Mouse (Mus musculus): Measurements from ENCODE around the gene Sec24a. TPM values are rescaled to one million over a fixed set of nuclear protein-coding genes. Genes with fewer than 3 reads are reported as not detected.
"Not testable (repeated sequence)": the region's sequence is repeated elsewhere in the genome, so short reads cannot be mapped to it uniquely, and the experiment has no call there.

Gene Sec24a
- polyA plus RNA-seq, 1 experiment from 2014 or later, result 15.8 TPM

DNA sequence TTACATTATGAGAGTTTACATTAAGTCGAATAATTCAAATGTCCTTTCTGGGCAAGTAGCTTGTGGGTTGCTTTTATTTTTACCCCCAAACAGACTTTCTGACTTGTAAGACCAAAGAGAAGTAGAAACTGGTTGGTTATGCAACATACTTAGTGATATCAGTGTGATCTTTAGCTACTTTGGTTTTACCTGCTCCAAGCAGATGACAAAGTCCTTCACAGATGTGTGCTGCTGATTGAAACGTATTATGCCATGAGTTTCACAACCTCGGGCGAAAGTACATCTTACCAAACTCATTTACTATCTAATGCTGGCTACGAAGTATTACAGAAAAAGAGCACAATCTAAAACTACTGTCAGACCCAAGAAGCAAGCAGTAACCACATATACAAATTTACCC, 5.8 kb downstream of the Sec24a start:
- 90% methylated on average over 5 of the region's 5 CpGs for WGBS
- H3K4me1 ChIP-seq, result peaks cover 27% of the 10 kb centered on the region
- no peaks in the 10 kb centered on the region for H3K9me3 ChIP-seq
- no peak overlapping the region for H3K4me2 ChIP-seq
- H3K27ac ChIP-seq, result no peak overlapping the region
- ATAC-seq (replicated peaks), result no peak
- H3K9ac ChIP-seq, result no peak overlapping the region
- H3K36me3 ChIP-seq (replicated peaks), result no peaks in the 10 kb centered on the region
- 0 out of 2 replicates have a peak, but pooled peaks cover 7% of the 10 kb centered on the region for H3K27me3 ChIP-seq (replicated peaks)
- no peak overlapping the region for H3K4me3 ChIP-seq

DNA sequence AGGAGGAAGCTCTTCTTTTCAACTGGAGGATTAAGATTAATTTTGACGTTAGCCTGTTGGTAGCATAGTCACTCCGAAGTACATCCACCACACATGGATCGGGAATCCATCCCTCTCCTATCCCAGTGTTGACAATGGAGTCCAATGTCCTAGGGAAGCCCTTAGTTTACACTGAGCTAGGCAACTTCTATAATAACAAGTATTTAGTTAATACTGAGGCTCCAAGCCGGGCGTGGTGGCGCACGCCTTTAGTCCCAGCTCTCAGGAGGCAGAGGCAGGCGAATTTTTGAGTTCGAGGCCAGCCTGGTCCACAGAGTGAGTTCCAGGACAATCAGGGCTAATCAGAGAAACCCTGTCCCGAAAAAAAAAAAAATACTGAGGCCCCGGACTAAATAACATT, 6.4 kb downstream of the Sec24a start:
- H3K9ac ChIP-seq, result peak overlapping the region; percentile 93
- H3K27me3 ChIP-seq (replicated peaks), result 0 out of 2 replicates have a peak, but pooled peaks cover 7% of the 10 kb centered on the region
- no peak; the same call in 1 of the 2 replicates for ATAC-seq (replicated peaks)
- no peaks in the 10 kb centered on the region for H3K36me3 ChIP-seq (replicated peaks)
- H3K4me2 ChIP-seq, result peak overlapping the region; percentile 78
- WGBS, result 78% methylated on average over 11 of the region's 11 CpGs
- no peaks in the 10 kb centered on the region for H3K9me3 ChIP-seq
- H3K4me1 ChIP-seq, result peaks cover 27% of the 10 kb centered on the region
- peak overlapping the region; percentile 99 for H3K4me3 ChIP-seq
- peak overlapping the region; percentile 76 for H3K27ac ChIP-seq

DNA sequence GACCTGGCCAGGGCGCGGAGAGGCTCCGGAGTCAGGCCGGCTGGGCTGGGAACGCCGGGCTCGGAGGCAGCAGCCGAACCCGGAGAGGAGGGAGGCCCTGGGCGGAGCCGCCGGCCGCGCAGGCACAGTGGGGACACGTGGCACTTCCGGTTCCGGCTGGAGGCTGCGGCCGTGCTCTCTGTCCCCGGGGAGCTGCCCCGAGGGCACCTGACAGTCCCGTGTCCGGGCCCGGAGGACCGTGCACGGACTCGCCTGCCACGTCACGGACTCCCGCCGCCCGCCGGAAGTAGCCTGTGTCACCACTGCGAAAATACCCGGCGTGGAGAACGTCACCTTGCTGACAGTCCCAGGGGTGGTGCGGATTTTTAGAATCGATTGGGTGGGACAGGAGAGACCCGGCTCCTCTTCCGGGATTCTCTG, 7.1 kb downstream of the Sec24a start:
- WGBS, result 0% methylated on average over 41 of the region's 41 CpGs
- Histone ChIP-seq H3K27ac (peak overlapping the region; percentile 76), H3K4me3 (peak overlapping the region; percentile 99), H3K9me3 (no peaks in the 10 kb centered on the region), H3K4me1 (peaks cover 27% of the 10 kb centered on the region), H3K36me3 (replicated peaks) (no peaks in the 10 kb centered on the region), H3K4me2 (peak overlapping the region; percentile 78), H3K9ac (peak overlapping the region; percentile 93), H3K27me3 (replicated peaks) (0 out of 2 replicates have a peak, but pooled peaks cover 3% of the 10 kb centered on the region)
- peak; percentile 98 for ATAC-seq (replicated peaks)

DNA sequence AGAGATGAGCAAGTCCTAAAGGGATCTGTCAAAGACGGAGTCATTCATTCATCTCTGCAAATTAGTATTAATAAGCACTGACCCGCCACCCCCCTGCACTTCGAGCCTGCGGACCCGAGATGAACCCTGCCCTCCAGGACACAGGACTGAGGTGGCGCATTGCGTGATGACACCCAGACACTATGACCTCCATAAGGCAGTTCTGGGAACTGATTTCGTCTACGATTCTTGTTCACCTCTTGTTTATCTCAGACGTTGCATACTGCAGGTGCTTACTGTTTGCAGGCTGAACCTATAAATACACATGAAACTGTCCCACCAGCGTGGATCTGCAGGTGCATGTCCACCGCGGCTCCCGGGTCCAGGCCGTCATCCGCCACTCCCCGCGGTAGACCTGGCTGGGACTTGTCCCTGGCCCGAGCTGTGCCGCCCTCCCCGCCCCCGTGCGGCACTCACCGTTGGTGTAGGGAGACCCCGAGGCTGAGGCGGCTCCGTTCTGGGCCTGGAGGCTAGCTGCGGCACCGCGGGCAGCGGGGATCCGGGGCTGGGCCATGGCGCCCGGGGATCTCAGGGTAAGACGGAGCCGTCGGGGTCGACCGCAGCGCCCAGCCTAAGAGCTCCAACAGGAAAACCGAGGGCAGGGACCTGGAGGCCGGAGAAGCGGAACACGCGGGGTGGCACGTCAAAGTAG, 7.7 kb downstream of the Sec24a start:
- H3K4me2 ChIP-seq, result peak overlapping the region; percentile 78
- H3K4me3 ChIP-seq, result peak overlapping the region; percentile 99
- peak overlapping the region; percentile 93 for H3K9ac ChIP-seq
- under 1% methylated on average over 46 of the region's 46 CpGs for WGBS
- H3K36me3 ChIP-seq (replicated peaks), result no peaks in the 10 kb centered on the region
- H3K27ac ChIP-seq, result peak overlapping the region; percentile 76
- H3K9me3 ChIP-seq, result no peaks in the 10 kb centered on the region
- H3K4me1 ChIP-seq, result peaks cover 27% of the 10 kb centered on the region
- 0 out of 2 replicates have a peak, but pooled peaks cover 2% of the 10 kb centered on the region for H3K27me3 ChIP-seq (replicated peaks)
- ATAC-seq (replicated peaks), result peak; percentile 82

DNA sequence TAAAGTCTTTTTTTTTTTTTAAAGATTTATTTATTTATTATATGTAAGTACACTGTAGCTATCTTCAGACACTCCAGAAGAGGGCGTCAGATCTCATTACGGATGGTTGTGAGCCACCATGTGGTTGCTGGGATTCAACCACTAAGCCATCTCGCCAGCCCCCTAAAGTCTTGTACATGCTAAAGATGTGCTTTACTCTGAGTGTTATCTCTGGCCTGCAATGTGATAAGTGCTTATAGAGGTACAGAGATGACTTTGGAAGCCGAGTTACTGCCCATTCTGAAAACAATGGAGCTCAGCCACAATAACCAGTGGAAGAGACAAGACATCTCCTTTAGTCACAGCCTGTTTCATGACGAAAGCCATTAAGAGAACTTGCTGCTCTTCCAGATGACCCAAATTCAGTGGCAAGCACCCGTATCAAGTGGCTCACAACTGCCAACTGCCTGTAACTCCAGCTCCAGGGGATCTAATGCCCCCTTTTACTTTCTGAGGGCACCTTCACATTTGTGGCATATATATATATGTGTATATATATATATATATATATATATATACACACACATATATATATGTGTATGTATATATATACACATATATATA, 11.7 kb downstream of the Sec24a start:
- not testable (repeated sequence) for H3K36me3 ChIP-seq (replicated peaks); H3K4me2 ChIP-seq; ATAC-seq (replicated peaks); H3K9ac ChIP-seq; H3K9me3 ChIP-seq; H3K27me3 ChIP-seq (replicated peaks); H3K27ac ChIP-seq; H3K4me3 ChIP-seq
- peaks cover 23% of the 10 kb centered on the region for H3K4me1 ChIP-seq
- 81% methylated on average over 6 of the region's 6 CpGs for WGBS

DNA sequence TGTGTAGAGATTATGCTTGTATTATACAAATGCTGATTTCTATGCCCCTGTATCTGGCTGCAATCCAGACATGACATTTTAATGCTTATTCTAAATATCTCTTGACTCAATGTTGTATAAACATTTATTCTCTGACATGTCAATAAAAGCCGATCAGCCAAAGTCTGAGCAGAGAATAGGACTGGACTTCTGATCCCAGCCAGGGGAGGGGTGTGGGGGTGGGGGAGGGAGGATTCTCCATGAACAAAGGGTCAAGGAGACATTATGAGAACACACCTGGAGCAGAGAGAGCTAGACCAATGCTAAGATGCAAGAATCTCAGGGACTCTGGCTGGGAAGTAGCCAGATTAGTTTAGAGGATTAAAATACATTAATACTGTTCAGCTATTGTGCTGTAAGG, 17.3 kb downstream of the Sec24a start:
- WGBS, result 53% methylated on average over 1 of the region's 1 CpGs
- Histone ChIP-seq H3K27me3 (replicated peaks) (no peaks in the 10 kb centered on the region), H3K4me2 (no peak overlapping the region), H3K27ac (no peak overlapping the region), H3K9me3 (no peaks in the 10 kb centered on the region), H3K4me3 (no peak overlapping the region), H3K36me3 (replicated peaks) (peaks cover 19% of the 10 kb centered on the region), H3K4me1 (no peaks in the 10 kb centered on the region), H3K9ac (no peak overlapping the region)
- no peak for ATAC-seq (replicated peaks)

DNA sequence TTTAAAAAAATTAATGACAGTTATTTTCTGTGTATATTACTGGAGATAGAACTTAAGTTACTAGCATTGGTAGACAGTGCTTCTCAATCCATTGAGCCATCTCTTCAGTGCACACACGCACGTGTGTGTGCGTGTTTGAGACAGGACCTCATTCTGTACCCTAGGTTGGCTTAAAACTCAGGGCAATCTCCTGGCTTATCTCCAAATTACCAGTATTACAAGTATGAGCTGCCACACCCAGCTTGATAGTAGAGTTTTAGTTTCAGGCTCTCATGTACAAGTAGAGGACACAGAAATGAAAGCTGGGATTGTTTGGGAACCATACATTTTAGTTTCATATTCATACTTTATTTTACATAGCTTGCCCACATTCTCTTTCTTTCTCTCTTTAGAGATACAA, 22.7 kb downstream of the Sec24a start:
- H3K9me3 ChIP-seq, result no peaks in the 10 kb centered on the region
- H3K27me3 ChIP-seq (replicated peaks), result no peaks in the 10 kb centered on the region
- H3K9ac ChIP-seq, result no peak overlapping the region
- 96% methylated on average over 3 of the region's 3 CpGs for WGBS
- no peak overlapping the region for H3K4me3 ChIP-seq
- H3K4me2 ChIP-seq, result no peak overlapping the region
- no peaks in the 10 kb centered on the region for H3K4me1 ChIP-seq
- no peak for ATAC-seq (replicated peaks)
- peaks cover 36% of the 10 kb centered on the region for H3K36me3 ChIP-seq (replicated peaks)
- no peak overlapping the region for H3K27ac ChIP-seq

DNA sequence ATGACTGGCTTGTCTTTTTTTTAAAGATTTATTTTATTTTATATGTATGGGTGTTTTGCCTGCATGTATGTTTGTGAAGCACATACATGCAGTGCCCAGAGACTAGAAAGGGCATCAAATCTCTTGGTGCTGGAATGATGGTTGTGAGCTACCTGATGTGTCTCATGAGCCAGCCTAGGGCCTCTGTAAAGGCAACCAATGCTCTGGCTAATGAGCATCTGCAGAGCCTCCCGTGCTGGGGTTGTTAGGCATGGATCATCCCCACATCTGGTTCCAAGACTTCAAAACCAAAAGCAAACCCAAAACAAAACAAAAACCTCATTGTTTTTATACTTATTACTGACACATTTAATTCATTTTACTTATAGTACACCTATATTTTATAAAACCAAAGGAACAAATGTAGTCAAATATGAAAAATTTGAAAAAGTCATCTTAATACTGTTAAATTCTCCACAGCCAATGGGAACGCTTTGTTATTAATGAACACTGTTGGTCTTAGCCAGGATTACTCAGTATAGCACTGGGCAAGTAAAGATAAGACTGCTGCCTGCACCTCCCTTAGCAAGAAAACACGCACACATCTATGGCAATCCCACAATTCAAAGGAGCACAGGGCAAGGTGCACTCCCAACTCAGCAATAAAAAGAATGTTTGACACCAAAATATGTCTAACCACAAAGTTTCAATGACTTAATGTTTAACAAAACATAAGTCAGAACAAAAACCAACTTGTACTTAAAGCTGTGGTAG, 24.6 kb downstream of the Sec24a start:
- Histone ChIP-seq H3K36me3 (replicated peaks) (peaks cover 36% of the 10 kb centered on the region), H3K27ac (no peak overlapping the region), H3K9ac (no peak overlapping the region), H3K4me2 (no peak overlapping the region), H3K4me1 (no peaks in the 10 kb centered on the region), H3K4me3 (no peak overlapping the region), H3K9me3 (no peaks in the 10 kb centered on the region), H3K27me3 (replicated peaks) (no peaks in the 10 kb centered on the region)
- no peak for ATAC-seq (replicated peaks)
- WGBS, result 90% methylated on average over 3 of the region's 3 CpGs

DNA sequence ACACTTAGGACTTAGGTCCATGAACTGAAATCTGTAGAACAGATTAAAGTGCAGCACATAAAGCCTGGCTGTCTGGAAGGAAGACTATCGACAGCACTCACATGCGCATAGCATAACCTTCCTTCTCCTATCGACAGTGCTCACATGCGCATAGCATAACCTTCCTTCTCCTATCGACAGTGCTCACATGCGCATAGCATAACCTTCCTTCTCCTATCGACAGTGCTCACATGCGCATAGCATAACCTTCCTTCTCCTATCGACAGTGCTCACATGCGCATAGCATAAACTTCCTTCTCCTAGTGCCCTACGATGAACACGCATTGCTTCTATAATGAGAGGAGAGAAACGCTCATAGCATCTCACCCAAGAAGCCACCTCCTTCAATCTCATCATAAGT, 29.2 kb downstream of the Sec24a start:
- 94% methylated on average over 13 of the region's 13 CpGs for whole genome bisulfite sequencing

DNA sequence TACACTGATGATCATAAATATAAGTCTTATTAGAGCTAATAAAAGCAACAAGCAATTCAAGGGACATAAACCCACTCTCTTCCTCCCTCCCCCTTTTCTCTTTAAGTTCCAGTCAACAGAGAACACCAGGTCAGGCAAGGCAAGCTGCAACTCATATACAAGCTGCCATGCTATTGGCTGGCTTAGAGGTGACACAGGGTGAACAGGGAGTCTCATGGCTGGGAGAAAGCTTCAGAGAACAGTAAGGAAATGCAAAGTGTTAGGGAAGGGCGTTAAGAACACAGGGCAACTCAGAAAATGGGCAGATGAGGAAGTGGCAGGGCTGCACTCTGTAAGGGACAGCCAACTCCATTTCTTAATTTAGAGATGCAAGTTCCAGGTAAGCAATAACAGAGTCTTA, 30.6 kb downstream of the Sec24a start:
- ATAC-seq (replicated peaks), result no peak
- no peaks in the 10 kb centered on the region for H3K9me3 ChIP-seq

More for the DNA sequence above, 29.2 kb downstream of the Sec24a start:
- not testable (repeated sequence) for ATAC-seq (replicated peaks); H3K4me2 ChIP-seq; H3K27me3 ChIP-seq (replicated peaks); H3K27ac ChIP-seq; H3K4me1 ChIP-seq; H3K9ac ChIP-seq; H3K4me3 ChIP-seq; H3K9me3 ChIP-seq
- H3K36me3 ChIP-seq (replicated peaks), result peaks cover 25% of the 10 kb centered on the region

DNA sequence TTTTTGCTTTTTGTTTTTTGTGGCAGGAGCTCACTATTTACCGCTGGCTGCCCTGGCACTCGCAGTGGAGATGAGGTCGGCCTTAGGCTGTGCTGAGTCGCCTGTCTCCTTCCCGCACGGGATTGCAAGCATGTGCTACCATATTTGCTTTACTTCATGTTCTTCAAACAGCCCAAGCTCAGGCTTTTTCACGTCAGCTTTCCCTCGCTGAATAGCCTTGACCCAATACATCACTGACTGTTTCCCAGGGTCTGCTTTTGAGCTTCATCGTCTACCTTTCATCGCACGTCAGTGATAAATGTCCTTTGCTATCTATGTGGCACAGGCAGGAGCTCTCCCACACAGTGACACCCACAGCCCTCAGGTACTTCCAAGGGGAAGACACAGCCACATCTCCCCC, 42.4 kb downstream of the Sec24a start:
- Histone ChIP-seq H3K27me3 (replicated peaks) (no peaks in the 10 kb centered on the region), H3K4me2 (no peak overlapping the region), H3K4me1 (no peaks in the 10 kb centered on the region), H3K27ac (no peak overlapping the region), H3K4me3 (no peak overlapping the region), H3K36me3 (replicated peaks) (peaks cover 39% of the 10 kb centered on the region), H3K9me3 (no peaks in the 10 kb centered on the region), H3K9ac (no peak overlapping the region)
- ATAC-seq (replicated peaks), result no peak
- 94% methylated on average over 11 of the region's 11 CpGs for WGBS

More for the DNA sequence above, 30.6 kb downstream of the Sec24a start:
- no peaks in the 10 kb centered on the region for H3K4me1 ChIP-seq
- H3K27me3 ChIP-seq (replicated peaks), result no peaks in the 10 kb centered on the region
- H3K4me3 ChIP-seq, result no peak overlapping the region
- H3K36me3 ChIP-seq (replicated peaks), result peaks cover 21% of the 10 kb centered on the region
- no peak overlapping the region for H3K9ac ChIP-seq
- WGBS, result 93% methylated on average over 1 of the region's 1 CpGs
- no peak overlapping the region for H3K27ac ChIP-seq
- H3K4me2 ChIP-seq, result no peak overlapping the region

DNA sequence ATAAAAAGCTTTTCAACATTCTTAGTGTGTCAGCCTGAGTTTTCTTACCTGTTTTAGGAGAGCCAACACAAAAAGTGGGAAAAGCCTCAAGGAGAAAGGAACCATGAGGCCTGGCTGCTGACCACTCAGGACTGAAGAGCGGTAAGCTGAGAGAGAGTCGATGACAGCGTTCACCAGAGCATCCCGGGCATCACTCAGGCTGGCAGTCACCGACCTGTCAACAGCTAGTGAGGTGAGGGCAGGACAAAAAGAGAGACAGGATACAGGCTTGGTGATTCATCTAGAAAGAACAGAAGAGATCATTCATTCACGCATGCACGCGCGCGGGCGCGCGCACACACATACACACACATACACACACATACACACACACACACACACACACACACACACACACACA, 56.4 kb downstream of the Sec24a start:
- Histone ChIP-seq H3K9ac (no peak overlapping the region), H3K27ac (no peak overlapping the region), H3K4me1 (no peaks in the 10 kb centered on the region), H3K4me3 (no peak overlapping the region), H3K4me2 (no peak overlapping the region), H3K27me3 (replicated peaks) (no peaks in the 10 kb centered on the region), H3K9me3 (no peaks in the 10 kb centered on the region), H3K36me3 (replicated peaks) (peaks cover 51% of the 10 kb centered on the region)
- ATAC-seq (replicated peaks), result no peak
- WGBS, result 93% methylated on average over 13 of the region's 13 CpGs
